Comparison of ENCODE assay signal across 8 mouse cellular contexts in the genomic region with DNA sequence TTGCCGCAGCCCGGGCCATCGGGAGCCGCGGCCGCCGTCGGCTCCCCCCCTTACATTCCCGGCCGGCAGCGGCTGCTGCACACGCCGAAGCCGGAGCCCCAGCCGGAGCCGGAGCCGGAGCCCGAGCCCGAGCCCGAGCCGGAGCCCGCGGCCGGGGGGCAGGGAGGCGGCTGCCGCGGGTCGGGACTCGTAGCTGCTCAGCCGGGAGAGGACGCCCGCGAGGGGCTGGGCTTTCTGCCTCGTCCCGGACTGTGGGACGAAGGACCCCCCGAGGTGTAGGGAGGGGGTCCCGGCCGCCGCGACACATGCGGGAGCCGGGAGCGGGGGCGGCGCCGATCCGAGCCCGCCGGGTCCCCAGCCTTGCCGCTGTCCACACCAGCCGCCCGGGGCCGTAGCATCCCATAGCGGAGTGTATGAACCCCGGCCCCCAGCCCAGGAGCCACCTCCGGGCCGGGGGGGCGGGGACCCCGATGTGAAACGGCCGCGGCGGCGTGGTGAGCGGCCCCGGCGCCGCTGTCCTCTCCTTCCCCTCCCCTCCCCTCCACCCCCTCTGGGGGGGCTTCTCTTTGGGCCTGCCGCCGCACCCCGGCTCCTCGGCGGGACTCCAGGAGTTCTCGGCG. TPM values are rescaled to one million over a fixed set of nuclear protein-coding genes. Genes with fewer than 3 reads are reported as not detected.
DNase-seq lines count a peak whose midpoint lies in the region; ATAC-seq lines count a peak whose summit lies in the region.

Gene Fbxw7 (plus strand): TSS at position 507 of the 620 bp plus-strand sequence.

- H3K27ac ChIP-seq in forebrain, embryonic 15.5 days (replicated peaks): peak within 1 kb of the TSS; percentile 97
- peak within 1 kb of the TSS; percentile 96 for H3K27ac ChIP-seq in midbrain, embryonic 12.5 days (replicated peaks)

- no peak for DNase-seq in adrenal gland, adult 2 months
- peak in 1 of 2 experiments; percentile 4 for DNase-seq in left cerebral cortex, adult 8-10 months (ENCODE audit: low spot score in 2 of 2)
- no peak for DNase-seq in natural killer cell, adult 2 months (ENCODE audit: low spot score in 2 of 2)

- ATAC-seq in megakaryocyte, adult 5-6 weeks (ENCODE audit: poor library complexity, severe bottlenecking): no peak
- ATAC-seq in forebrain, embryonic 15.5 days (replicated peaks): no peak; the same call in 1 of the 2 replicates
- no peak for ATAC-seq in hematopoietic stem cell, adult 5-6 weeks (replicated peaks in 1 of 2; ENCODE audit: insufficient read depth in 1 of 2, low FRiP score in 2 of 2, low TSS enrichment in 1 of 2, low read depth in 1 of 2, poor library complexity in 2 of 2, severe bottlenecking in 2 of 2)
- peak; percentile 45 for ATAC-seq in midbrain, embryonic 12.5 days (ENCODE audit: low FRiP score, low read depth)

- H3K9me3 ChIP-seq in megakaryocyte, embryonic 14.5 days: no peaks in the 10 kb centered on the region
- no peaks in the 10 kb centered on the region for H3K9me3 ChIP-seq in forebrain, embryonic 15.5 days
- H3K9me3 ChIP-seq in midbrain, embryonic 12.5 days: no peaks in the 10 kb centered on the region

- peak within 1 kb of the TSS; percentile 99 for H3K4me2 ChIP-seq in forebrain, embryonic 15.5 days (replicated peaks)
- H3K4me2 ChIP-seq in midbrain, embryonic 12.5 days (replicated peaks): peak within 1 kb of the TSS; percentile 98

- H3K36me3 ChIP-seq in megakaryocyte, embryonic 14.5 days (replicated peaks; ENCODE audit: low read length): peaks cover 12% of the 10 kb centered on the region
- H3K36me3 ChIP-seq in forebrain, embryonic 15.5 days: no peaks in the 10 kb centered on the region
- H3K36me3 ChIP-seq in midbrain, embryonic 12.5 days: no peaks in the 10 kb centered on the region

- H3K4me1 ChIP-seq in megakaryocyte, embryonic 14.5 days: peaks cover 47% of the 10 kb centered on the region
- peaks cover 35% of the 10 kb centered on the region for H3K4me1 ChIP-seq in forebrain, embryonic 15.5 days
- H3K4me1 ChIP-seq in midbrain, embryonic 12.5 days: peaks cover 27% of the 10 kb centered on the region

- H3K27me3 ChIP-seq in megakaryocyte, embryonic 14.5 days (replicated peaks): no peaks in the 10 kb centered on the region
- no peaks in the 10 kb centered on the region for H3K27me3 ChIP-seq in forebrain, embryonic 15.5 days
- H3K27me3 ChIP-seq in midbrain, embryonic 12.5 days: no peaks in the 10 kb centered on the region

- peak within 1 kb of the TSS; percentile 86 for H3K9ac ChIP-seq in forebrain, embryonic 15.5 days (replicated peaks)
- H3K9ac ChIP-seq in midbrain, embryonic 12.5 days (replicated peaks): peak within 1 kb of the TSS; percentile 86

- H3K4me3 ChIP-seq in megakaryocyte, embryonic 14.5 days (replicated peaks): peak within 1 kb of the TSS; percentile 97
- H3K4me3 ChIP-seq in forebrain, embryonic 15.5 days: peak within 1 kb of the TSS; percentile 87
- H3K4me3 ChIP-seq in midbrain, embryonic 12.5 days: peak within 1 kb of the TSS; percentile 99

- under 1% methylated on average over 60 of the region's 76 CpGs for WGBS in forebrain, embryonic 15.5 days
- WGBS in midbrain, embryonic 12.5 days: under 1% methylated on average over 58 of the region's 76 CpGs

RNA-seq across cellular contexts. Expression of gene Fbxw7, which starts in this region (rescaled TPM):
- 2.7 and 3.4 TPM in 2 replicates for polyA plus RNA-seq in megakaryocyte, embryonic 14.5 days (2012; ENCODE audit: insufficient read depth, low replicate concordance)
- total RNA-seq in megakaryocyte, adult 5-6 weeks (2015): 7.8 and 8.2 TPM in 2 replicates
- total RNA-seq in megakaryocyte, adult 5-6 weeks (2017): 18.7 and 19.8 TPM in 2 replicates
- 10 to 100 TPM; 16.6 to 17.0 TPM for total RNA-seq in adrenal gland, adult 2 months (2021)
- 2.3 and 2.7 TPM in 2 replicates for polyA plus RNA-seq in adrenal gland, adult 2 months (2012; rRNA removed)
- polyA plus RNA-seq in forebrain, embryonic 15.5 days (2015; fragmentation: Nextera tagmentation; extraction: Ambion mirVana): 33.2 and 37.6 TPM in 2 replicates
- 22.4 and 24.4 TPM in 2 replicates for total RNA-seq in hematopoietic stem cell, adult 5-6 weeks (2017)
- 100 to 1,000 TPM; 200 to 239 (median 211) TPM for total RNA-seq in left cerebral cortex, adult 8-10 months (2022)
- polyA plus RNA-seq in midbrain, embryonic 12.5 days (2016; fragmentation: Nextera tagmentation; extraction: Ambion mirVana): 16.3 and 18.7 TPM in 2 replicates
